Mouse (Mus musculus): Measurements from ENCODE around the gene Nlgn1.
A peak's percentile ranks its signal among the peaks of the same experiment; 100 is the strongest.

Gene Nlgn1

DNA sequence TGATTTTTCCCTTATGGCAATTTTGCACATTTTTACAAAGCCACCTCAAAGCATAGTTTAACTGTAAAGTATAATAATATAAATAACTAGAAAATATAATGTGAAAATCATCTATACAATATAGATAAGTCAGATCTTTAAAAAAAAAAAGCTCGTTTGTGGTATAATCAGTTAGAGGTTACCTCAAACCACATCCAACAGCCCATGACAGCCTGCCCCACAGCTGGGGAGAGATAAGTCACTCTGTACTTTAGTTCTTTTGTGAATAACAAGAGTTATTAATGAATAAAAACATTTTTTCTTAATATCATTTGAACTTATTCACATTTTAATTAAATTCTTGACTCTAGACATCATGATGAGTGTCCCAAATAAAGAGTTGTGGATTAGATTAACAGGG is 130.8 kb downstream of the Nlgn1 start:
- no peak for DNase-seq (ENCODE audit: low read depth, low spot score)

DNA sequence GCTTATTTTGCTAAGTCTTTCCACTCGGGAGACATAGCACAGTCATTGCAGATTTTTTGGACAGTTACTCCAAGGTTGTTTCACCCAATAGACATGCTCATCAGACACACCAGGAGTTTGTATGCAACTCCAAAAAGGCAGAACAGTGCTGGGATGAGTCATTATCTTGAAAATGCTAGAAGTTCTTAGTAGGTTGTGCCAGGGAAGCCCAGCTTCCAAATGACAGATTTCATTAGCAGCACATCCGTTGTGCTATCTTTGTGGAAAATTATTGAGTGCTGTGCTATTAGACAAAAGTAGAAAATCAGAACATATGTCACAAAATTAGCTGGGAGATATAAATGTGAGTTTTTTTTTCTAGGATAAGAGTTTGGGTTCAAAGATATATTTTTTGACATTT is 137.3 kb downstream of the Nlgn1 start:
- DNase-seq (ENCODE audit: low read depth, low spot score): no peak

DNA sequence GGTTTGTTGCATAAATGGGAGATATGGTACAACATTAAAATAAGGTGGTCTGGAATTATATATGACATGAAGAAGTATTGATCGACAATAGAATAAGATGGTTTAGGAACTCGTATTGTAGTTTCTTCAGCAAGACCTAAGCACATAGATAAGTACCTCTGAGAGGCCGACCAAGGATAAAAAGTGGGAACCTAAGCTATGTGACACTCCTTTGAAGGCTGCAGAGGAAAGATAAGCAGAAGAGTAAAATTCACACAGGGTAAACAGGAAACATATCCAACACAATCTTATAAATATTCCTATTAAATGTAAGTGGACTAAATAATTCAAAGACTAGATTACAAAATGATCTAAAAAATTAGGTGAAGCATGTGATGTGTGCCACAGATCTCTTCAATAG is 151.2 kb downstream of the Nlgn1 start:
- DNase-seq (ENCODE audit: low read depth, low spot score): no peak

DNA sequence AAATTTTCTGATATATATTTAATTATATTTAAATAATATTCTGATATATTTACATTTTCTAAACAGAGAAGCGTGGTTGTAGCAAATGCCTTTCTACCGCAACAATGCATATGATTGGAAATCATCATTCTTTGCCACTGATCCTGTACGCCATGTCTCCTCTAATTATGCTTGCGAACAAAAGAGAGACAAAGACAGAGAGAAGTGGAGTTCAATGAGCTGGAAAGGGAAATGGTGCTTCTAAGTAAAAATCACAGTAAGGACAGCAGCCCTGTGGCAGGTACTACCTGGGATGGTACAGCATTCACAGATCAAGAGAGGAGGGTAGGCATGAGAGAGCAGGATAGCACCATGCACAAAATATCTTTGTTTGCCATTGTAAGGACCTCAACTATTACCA is 156.9 kb downstream of the Nlgn1 start:
- no peak for DNase-seq (ENCODE audit: low read depth, low spot score)

GRCm38 (mm10) chr3:26174257-26174656 is 158.0 kb downstream of the Nlgn1 start:
- DNase-seq (ENCODE audit: low read depth, low spot score): no peak

GRCm38 (mm10) chr3:26173613-26174012 is 158.6 kb downstream of the Nlgn1 start:
- no peak for DNase-seq (ENCODE audit: low read depth, low spot score)

GRCm38 (mm10) chr3:26166711-26167110 is 165.5 kb downstream of the Nlgn1 start:
- no peak for DNase-seq (ENCODE audit: low read depth, low spot score)

DNA sequence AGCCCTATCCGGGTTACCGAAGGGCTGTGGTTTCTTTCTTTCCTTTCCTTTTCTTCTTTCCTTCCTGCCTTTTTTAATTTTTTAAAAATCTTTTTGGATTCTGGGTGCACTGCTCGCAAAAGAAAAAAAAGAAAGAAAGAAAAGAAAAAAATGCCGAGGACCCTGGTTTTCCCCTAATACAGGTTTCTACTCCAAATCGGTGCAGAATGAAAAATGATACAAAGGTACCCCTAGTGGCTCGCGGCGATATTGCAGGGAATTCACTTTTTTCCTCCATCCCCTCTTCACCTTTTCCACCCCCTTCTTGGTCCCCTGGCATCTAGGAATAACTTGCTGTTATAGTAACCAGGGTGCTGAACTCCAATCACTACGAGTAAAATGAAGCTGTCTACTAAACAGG is 178.5 kb downstream of the Nlgn1 start:
- no peak for DNase-seq (ENCODE audit: low read depth, low spot score)

DNA sequence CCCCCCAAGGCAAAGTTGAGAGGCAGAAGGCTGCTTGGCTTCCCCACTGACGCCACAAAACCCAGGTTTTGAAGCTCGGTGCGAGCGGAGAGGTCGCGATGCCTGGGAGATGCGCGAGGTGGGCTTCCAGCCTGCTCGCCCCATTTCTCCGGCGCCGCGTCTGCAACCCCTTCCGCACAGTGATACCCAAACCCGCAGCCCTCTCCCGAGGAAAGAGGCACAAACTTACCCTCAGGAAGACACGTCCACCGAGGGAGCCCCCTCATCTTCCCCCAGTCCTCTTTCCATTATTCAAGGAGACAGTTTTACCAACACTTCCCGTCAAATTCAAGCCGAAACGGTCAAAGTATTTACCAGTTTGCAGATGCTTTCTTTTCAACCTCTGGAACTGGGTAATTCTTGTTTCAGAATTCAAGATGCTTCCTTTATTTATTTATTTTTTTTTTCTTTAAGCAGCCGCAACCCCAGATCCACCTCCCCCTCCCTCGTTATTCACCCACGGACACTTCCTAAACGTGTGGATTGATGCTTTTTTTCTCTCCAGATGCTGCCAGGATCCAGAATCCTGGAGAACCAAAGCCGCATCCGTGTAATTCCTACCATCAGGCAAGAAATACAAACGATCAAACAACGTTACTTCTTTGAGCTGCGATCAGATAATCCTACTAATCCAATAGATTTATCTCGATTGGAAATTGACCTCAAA is 179.1 kb downstream of the Nlgn1 start:
- no peak for DNase-seq (ENCODE audit: low read depth, low spot score)

- no peak for DNase-seq (ENCODE audit: low read depth, low spot score)
These were observed 179.7 kb downstream of the Nlgn1 start for GRCm38 (mm10) chr3:26152510-26153035.

- DNase-seq (ENCODE audit: low read depth, low spot score): no peak
These were observed 180.8 kb downstream of the Nlgn1 start for GRCm38 (mm10) chr3:26151351-26152020.

DNA sequence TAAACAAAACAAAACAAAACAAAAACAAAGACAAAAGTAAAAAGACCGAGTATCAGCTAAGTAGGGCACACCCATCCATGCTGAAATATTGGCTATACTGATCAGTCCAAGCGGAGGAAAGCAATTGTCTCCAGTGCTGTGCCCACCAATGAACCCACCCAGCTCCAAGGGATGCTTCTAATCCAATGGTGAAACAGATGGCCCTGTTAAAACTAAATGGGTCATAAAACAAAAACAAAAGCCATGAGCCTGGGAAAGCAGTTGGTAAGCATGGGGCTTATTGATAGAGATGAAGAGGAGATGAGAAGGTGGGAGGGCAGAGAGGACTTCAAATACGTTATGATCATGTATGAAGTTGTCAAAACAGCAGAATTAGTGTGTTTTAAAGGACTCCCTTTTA is 186.1 kb downstream of the Nlgn1 start:
- DNase-seq (ENCODE audit: low read depth, low spot score): no peak

DNA sequence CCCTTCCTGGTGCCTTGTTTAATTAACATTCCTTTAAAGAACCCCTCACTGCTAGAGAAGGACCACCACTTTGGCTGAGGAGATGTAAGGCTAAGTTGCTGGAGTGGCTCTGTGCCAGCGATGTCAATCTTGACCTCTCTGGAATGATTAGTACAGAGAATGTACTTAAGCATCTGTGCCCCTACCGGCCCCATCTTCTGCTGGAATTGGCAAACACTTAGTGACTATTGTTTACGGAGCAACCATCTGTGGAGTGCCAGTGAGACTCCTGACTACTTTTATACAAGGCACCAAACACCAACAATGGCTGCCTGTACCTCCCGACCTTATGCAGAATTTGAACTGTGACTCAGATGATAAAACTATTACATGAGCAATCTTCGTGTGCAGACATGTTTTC is 186.8 kb downstream of the Nlgn1 start:
- no peak for DNase-seq (ENCODE audit: low read depth, low spot score)

DNA sequence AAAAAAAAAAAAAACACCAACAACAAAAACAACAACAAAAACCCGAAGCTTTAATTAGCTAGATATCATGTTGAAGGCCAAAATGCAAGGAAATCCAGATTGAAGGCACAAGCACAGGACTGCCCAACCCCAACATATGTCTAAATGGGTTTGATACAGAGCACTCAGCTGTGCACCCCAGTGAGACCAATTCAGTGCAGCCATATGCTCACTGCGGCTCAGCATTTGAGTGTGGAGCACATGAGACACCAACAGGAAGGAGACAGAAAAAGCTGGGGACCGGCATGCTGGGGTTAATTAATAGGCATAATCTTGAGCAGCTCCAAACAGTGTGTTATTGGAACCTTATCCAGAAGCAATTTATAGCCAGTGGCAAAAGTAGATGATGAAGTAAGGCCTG is 190.7 kb downstream of the Nlgn1 start:
- DNase-seq (ENCODE audit: low read depth, low spot score): no peak

GRCm38 (mm10) chr3:26134839-26135651 is 197.2 kb downstream of the Nlgn1 start:
- no peak for DNase-seq (ENCODE audit: low read depth, low spot score)

DNA sequence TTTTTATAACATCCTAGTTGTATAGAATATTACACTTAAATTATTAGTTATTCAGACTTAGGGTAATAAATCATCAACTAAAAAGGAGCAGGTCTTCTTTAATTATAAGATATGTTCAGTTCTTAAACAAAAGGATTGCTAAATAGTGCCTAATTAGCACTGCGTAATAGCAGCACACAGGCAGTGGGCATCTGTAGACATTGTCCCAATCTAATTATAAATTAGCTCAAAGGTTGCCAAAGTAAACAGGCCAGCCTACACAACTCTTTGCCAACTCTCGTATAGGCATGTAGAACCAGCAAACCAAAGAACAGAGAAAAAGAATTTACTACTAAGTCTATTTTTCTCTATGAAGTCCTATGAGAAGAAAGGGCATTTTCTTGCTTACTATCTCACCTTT is 201.3 kb downstream of the Nlgn1 start:
- DNase-seq (ENCODE audit: low read depth, low spot score): no peak

GRCm38 (mm10) chr3:26129455-26129854 is 202.8 kb downstream of the Nlgn1 start:
- no peak for DNase-seq (ENCODE audit: low read depth, low spot score)

DNA sequence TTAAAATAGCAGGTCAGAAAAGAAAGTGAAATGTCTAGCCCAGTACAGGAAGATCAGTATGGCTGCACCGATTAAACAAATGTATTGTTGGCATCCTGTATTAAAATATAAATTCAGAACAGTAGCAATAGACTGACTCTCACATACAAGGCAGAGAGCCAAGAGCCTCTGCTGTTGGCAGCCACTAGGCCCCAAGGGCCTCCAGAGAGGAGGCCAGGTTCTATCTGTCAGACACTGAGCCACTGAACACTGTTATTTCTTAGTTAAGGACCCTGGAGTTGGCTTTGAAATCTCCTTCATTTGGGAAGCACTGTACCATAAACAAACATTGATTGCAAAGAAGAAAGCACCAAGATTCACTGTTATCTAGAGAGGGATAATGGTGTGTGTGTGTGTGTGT is 215.2 kb downstream of the Nlgn1 start:
- DNase-seq (ENCODE audit: low read depth, low spot score): no peak

GRCm38 (mm10) chr3:26106361-26106760 is 225.9 kb downstream of the Nlgn1 start:
- DNase-seq (ENCODE audit: low read depth, low spot score): no peak

GRCm38 (mm10) chr3:26105528-26105927 is 226.7 kb downstream of the Nlgn1 start:
- DNase-seq (ENCODE audit: low read depth, low spot score): no peak

DNA sequence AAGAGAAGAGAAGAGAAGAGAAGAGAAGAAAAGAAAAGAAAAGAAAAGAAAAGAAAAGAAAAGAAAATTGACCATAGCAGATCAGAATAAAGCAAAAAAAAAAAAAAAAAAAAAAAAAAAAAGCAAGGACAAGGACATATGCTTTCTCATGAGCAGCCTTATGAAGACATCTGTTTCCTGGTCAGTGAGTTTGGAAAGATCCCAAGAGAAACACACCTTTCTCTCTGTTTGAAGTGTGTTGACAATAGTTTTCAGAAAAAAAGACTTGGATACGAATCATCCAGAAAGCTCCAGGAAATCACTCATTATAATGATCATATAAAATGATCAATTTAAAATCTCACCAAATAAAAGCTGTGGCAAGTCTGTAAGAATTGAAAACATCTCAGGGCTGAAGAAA is 230.0 kb downstream of the Nlgn1 start:
- DNase-seq (ENCODE audit: low read depth, low spot score): no peak

DNA sequence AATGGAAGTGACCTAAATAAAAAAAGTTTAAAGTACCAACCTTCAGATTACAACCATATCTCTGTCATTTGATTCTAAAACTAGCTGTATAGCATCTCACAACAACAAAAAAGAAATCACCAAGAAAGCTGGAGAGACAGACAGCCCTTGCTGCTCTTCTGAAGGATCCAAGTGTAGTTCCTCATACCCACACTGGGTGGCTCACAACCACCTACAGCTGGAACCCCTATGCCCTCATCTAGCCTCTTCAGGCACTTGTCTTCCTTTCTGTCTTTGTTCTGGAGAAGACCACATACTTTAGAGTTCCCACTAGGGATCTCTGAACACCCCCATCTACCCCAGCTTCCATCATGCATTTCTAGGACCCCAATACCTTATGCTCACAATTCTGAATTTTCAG is 236.7 kb downstream of the Nlgn1 start:
- peak; percentile 16 for DNase-seq (ENCODE audit: low read depth, low spot score)
